Mouse (Mus musculus): ENCODE results near the gene Spin4.

The Spin4 gene

DNA sequence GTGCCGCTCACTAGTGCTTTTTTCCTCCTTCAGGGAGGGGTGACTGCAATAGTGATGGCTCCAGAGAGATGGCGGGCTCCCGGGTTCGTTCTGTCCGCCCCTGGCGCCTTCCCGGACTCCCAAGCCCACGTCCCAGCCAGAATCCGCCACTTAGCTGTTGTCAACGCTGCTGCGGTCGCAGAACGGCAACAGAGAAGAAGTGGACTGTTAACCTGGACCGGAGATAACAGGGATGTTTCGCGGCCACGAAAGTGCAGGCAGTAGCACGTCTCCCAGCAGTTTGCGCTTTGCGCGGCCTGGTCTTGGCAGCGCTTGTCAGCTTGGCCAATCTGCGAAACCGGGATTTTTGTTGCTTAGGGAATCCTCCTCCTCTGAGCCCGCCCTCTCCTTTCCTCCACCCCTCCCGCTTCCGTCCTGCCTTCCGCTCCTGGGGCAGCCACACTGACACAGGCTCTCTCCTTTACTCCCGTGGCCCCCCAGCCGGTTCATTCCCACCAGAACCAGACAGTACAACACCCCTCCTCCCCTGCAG is at the start of gene Spin4:
Spin4 (minus strand) TSS at position 322 of the 532 bp plus-strand sequence.
- DNase-seq = peak; percentile 24

DNA sequence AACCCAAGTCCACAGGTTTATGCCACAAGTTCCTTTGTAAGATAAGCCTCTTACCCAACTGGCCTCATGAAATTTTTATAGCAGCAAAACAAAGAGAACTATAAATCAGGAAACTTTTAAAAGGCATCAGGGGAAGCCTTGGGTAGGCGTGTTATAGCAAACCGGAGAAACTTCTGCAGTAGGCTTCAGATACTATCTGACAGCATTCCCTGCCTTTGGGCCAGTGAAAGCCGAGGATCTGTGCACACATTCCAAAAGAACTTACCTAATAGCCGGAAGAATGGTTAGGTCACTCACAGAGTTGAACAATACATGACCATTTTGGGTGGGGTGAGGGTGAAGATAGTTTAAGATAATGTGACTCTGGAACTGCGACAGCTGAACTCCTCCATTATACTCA is 1.4 kb upstream of the Spin4 start:
- no peak for DNase-seq

- DNase-seq = peak; percentile 6
Observed at GRCm38 (mm10) chrX:95025779-95026360, 612 bp downstream of the Spin4 start.

- DNase-seq = no peak
Observed at GRCm38 (mm10) chrX:95012033-95012432, 14.4 kb downstream of the Spin4 start.

- DNase-seq = no peak
Observed at GRCm38 (mm10) chrX:94998845-94999244, 27.6 kb downstream of the Spin4 start.

- no peak for DNase-seq
Observed at GRCm38 (mm10) chrX:94994113-94994512, 32.4 kb downstream of the Spin4 start.

- no peak for DNase-seq
Observed at GRCm38 (mm10) chrX:94990903-94991302, 35.6 kb downstream of the Spin4 start.

DNA sequence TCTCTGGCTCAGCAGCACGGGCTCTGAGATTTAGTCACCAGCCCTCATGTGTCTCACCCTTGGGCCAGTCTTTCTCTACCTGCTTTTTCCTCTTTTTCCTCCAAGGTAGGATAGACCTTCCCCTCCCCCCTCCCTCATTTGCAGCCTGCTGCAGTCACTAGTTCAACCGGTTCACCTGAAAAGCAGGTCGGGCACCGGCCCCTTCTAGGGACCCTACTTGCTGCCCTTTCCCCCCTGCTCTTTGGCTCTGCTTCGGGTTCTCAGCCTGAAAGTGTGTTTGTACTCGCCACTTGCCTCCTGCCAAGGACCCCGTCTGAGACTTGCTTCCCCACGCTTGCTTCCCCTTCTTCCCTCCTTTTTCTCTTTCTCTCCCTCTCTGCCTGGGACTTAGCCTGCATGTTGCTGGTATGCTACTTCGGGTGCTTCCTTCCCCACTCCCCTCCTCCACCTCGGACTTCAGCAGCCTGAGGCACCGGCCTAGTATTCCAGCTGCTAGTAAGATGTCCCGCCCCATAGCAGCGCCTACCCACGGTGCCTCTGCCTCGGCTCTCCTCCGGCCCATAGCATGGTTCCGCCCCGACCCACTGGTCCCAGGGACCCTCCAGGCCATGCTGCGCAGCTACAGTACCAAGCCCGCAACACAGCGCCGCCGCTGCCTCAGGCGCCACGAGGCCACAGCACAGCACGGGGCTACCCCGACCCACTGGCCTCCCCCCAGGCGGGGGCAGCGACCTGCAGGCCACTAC is 36.2 kb downstream of the Spin4 start:
- peak; percentile 35 for DNase-seq
